Mouse (Mus musculus) urinary bladder, adult 18-20 months (tissue): Measurements from ENCODE around the gene Samd5.

ENCODE experiments used
- DNase-seq, 2 experiments: peaks; one replicate each; pipeline ENCODE4 v3.0.0; 2022; ENCODE audit warnings: low spot score in 2 of 2, mixed read lengths in 2 of 2

Samd5 gene

GRCm38 (mm10) chr10:9650050-9650825 is 24.8 kb downstream of the Samd5 start:
- no peak for DNase-seq

- no peak for DNase-seq
These were observed 26.5 kb downstream of the Samd5 start for GRCm38 (mm10) chr10:9648464-9648863.

GRCm38 (mm10) chr10:9647741-9648140 is 27.3 kb downstream of the Samd5 start:
- DNase-seq = no peak

GRCm38 (mm10) chr10:9646391-9646790 is 28.6 kb downstream of the Samd5 start:
- no peak for DNase-seq

GRCm38 (mm10) chr10:9643531-9643930 is 31.5 kb downstream of the Samd5 start:
- DNase-seq = no peak

- DNase-seq = no peak
These were observed 32.9 kb downstream of the Samd5 start for GRCm38 (mm10) chr10:9642077-9642476.

GRCm38 (mm10) chr10:9640678-9641077 is 34.3 kb downstream of the Samd5 start:
- DNase-seq = no peak

- DNase-seq = no peak
These were observed 35.0 kb downstream of the Samd5 start for GRCm38 (mm10) chr10:9640056-9640455.

- DNase-seq = no peak
These were observed 49.7 kb downstream of the Samd5 start for GRCm38 (mm10) chr10:9625356-9625755.

- DNase-seq = no peak
These were observed 52.9 kb downstream of the Samd5 start for GRCm38 (mm10) chr10:9621926-9622688.

- DNase-seq = no peak
These were observed 54.0 kb downstream of the Samd5 start for GRCm38 (mm10) chr10:9621055-9621454.

- no peak for DNase-seq
These were observed 60.0 kb downstream of the Samd5 start for GRCm38 (mm10) chr10:9615009-9615408.

- no peak for DNase-seq
These were observed 66.2 kb downstream of the Samd5 start for GRCm38 (mm10) chr10:9608854-9609253.

- no peak for DNase-seq
These were observed 67.9 kb downstream of the Samd5 start for GRCm38 (mm10) chr10:9607155-9607554.

GRCm38 (mm10) chr10:9605635-9606034 is 69.4 kb downstream of the Samd5 start:
- DNase-seq = no peak

GRCm38 (mm10) chr10:9603290-9603689 is 71.7 kb downstream of the Samd5 start:
- no peak for DNase-seq

- DNase-seq = no peak
These were observed 72.2 kb downstream of the Samd5 start for GRCm38 (mm10) chr10:9602845-9603244.

- no peak for DNase-seq
These were observed 72.6 kb downstream of the Samd5 start for GRCm38 (mm10) chr10:9602389-9602788.

GRCm38 (mm10) chr10:9596228-9596627 is 78.8 kb downstream of the Samd5 start:
- no peak for DNase-seq

- no peak for DNase-seq
These were observed 80.3 kb downstream of the Samd5 start for GRCm38 (mm10) chr10:9594666-9595065.

GRCm38 (mm10) chr10:9590606-9591005 is 84.4 kb downstream of the Samd5 start:
- no peak for DNase-seq

GRCm38 (mm10) chr10:9586328-9586727 is 88.7 kb downstream of the Samd5 start:
- no peak for DNase-seq

GRCm38 (mm10) chr10:9579374-9579773 is 95.6 kb downstream of the Samd5 start:
- DNase-seq = no peak
